Mouse (Mus musculus): ENCODE data around the gene Pdcd2l.
A peak's percentile ranks its signal among the peaks of the same experiment; 100 is the strongest.
"Not testable (repeated sequence)": the region's sequence is repeated elsewhere in the genome, so short reads cannot be mapped to it uniquely, and the experiment has no call there.

Gene Pdcd2l

DNA sequence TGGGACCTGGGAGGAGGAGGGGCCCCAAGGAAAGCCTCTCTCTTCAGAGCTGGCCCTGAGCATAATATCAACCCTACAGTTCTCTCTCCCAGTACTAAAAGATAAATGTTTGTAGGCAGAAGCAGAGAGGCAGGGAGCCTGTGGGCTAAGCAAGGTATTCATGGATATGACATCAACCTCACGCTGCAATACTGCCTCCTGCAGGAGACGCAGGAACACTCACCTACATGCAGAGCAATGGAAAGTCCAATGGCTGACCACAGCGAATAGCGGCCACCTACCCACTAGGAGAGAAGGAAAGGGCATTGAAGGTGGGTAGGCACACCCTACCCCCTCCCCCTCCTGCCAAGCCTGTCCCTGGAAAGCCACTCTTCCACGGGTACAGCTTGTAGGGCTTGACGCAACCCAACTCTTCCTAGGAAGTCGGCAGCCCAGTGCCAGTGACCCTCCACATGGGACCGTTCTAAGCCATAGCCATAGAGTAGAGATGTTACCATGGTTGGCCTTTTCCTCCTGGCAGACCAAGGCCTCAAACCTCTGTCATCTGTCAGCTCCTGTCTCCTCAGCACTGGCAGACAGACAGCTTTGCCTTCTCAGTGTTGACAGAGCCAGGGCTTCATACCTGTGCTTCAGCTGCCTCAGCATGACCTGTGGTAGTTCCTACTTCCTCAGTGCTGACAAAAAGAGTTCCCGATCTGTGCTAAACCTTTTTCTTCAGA, 11.7 kb upstream of the Pdcd2l start:
- DNase-seq = no peak

DNA sequence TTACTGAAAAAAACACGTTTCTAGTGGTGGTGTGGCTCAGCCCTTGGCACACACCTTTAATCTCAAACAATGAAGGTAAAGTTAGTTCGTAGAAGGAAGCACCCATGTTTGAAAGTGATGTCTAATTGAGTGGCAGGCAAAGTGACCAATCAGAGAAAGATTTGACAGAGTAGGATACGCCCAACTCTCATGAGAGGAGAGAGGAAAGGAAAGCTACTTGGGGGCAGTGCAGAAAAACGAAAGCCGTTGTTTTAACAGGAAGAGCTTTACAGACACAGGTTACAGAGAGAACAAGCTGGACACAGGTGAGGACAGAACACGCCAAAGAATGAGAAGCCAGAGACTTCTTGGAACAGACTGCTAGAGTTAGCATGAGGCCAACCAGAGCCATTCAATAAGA, 9.9 kb upstream of the Pdcd2l start:
- DNase-seq = no peak

DNA sequence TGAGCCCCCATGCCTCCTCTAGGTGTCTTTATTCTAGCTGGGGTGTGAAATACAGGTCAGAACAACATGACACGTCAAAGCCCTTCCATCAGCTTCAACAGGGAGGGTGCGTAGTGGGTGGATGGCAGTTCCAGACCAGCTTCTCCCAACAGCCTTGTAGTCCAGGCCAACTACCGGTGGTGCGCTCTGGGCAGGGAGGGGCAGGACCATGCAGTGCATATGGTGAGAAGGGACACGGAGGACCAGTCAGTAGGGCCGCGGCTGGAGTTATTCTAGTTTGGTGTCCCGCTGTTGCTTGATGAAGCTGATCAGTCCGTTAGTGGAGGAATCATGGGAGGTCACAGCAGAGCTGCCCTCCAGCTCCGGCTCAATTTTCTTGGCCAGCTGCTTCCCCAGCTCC, 5.7 kb upstream of the Pdcd2l start:
- not testable (repeated sequence) for DNase-seq

DNA sequence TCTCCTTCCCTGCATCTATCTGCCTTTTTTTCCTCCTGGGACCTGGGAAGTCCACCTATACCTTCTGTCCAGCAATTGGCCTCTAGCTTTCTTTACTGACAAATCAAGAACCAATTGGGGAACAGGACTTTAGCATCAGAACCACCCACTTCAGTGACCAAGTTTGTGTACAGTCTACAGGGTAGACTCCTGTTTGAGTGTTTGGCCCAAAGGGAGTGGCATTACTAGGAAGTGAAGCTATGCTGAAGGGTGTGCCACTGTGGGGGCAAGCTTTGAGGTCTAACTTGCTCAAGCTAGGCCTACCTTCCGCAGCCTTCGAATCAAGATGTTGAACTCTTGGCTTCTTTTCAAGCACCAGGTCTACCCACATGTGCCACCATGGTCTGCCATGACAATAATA, 4.4 kb upstream of the Pdcd2l start:
- DNase-seq = no peak

DNA sequence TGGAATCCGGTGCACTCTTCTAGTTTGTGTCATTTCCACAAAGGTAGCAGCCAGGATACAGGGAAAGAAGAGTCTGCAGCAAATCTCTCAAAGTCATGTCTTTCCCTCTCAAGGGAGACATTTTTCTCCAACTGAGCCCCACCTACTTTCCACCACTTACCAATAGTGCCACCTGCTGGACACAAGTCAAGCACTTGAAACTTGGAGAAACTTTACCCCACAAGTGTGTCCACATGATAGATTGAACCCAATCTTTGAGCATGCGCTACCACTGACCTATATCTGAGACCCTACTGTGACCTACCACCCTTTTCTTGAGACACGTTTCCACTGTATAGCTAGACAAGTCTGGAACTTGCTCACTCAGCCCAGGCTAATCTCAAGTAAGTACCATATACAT, 1.9 kb upstream of the Pdcd2l start:
- no peak for DNase-seq

DNA sequence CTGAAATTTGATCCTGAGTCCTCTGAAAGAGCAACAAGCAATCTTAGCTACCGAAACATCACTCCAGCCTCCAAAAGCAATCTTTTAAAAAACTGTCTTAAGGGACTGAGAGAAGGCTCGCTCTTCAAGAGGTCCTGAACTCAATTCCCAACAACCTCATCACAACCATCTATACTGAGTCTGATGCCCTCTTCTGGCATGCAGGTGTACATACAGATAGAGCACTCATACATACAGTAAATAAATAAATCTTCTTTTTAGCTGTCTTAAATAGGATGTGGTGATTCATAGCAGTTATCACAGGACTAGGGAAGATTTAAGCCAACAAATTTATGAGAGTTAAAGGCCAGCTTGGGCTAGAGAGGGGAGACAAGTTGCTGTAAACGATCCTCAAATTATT, 829 bp downstream of the Pdcd2l start:
- DNase-seq = no peak

DNA sequence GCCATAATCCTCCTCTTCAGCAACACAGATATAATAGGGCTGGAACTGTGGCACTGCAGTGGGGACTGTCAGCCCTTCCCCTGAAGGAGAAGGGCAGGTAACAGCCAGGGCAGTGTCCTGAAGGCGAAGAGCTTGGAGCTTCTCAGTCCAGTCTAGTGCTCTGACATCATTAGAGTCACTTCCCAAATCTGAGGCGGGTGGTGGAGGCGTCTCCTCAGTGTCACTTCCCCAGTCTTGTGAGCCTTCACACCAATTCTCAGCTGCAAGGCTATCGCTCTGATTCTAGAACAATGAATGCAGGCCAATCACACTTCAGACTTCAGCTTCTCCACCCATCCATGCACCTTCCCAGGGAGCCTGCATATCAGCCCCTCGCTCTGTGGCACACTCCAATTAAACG, 3.6 kb downstream of the Pdcd2l start:
- DNase-seq = no peak

DNA sequence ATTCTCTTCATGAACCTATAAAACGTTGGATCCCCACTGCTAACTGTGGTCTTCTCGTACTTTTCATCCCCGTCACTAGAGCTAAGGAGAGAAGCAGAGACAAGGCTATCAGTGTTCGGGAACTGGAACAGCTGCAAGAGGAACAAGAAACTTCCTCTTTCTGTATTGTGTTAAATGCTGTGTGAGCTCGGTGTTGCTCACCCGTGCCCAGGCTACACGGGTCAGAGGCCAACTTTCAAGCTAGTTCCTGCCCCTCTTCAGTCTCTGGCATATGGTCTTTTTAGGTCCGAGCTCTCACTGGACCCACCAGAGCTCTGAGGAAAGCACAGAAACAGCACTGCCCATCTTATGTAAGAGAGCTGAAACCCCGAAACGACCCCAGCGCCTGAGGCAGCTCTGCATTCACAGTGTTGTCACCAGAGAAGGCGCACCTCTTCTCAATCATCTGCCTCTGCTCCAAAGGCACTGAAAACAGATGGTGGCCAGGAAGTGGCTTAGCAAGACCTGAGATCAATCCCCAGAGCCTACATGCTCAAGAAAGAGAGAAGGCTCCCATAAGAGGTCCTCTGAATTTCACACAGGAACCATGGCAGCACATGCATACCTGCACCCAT, 7.0 kb downstream of the Pdcd2l start:
- DNase-seq = no peak

DNA sequence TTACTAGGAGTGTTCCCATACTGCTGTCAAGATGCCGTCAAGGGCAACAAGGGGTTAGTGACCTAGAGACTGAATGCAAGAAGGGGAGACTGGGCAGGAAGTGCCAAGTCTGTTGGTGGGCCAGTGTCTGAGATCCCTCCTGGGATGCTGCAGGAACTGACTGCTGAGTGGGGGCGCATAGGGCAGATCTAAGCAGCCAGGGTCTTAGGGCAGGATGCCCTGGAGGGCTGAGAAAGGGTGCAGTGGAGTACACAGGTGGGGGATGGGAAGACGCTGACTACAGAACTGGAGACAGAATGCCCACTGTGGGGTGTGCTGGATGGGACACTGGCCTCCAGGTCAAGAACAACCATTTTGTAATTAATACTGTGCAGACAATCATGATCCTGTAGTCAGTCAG, 12.7 kb downstream of the Pdcd2l start:
- no peak for DNase-seq

DNA sequence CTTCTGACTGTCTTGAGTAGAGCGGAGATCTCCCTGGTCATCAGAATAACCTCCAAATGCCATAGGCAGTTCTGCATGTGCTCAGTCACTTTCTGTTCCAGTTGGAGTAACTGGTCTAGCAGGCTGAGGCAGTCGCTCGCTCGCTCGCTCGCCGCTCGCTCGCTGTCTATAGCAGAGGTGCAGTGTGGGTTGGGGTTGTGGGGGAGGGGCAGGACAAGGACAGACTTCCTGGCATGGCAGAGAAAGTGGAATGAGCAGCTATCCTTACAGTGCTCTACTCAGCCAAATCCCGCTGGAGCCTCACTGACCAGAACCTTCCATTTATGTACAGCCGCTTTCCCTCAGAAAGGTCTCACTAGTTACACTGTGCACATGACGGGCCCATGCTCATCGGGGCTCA, 13.1 kb downstream of the Pdcd2l start:
- DNase-seq = no peak

DNA sequence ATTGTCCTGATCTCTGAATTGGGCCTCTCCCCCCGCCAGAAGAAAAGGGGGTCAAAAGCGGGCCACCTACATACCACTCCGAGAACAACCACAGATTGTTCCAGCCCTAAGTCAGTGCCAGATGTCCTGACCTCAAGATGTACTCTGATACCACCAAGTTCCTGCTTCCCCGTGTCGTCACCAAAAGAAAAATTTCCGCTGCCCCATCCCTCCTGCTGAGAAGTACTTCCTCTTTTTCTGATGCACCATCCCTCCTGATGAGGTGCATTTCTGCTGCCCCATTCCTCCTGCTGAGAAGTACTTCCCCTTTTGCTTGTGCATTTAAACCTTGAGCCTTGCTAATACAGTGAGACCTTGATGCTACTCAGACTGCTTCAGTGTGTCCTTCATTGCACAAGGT, 20.2 kb downstream of the Pdcd2l start:
- DNase-seq = not testable (repeated sequence)

DNA sequence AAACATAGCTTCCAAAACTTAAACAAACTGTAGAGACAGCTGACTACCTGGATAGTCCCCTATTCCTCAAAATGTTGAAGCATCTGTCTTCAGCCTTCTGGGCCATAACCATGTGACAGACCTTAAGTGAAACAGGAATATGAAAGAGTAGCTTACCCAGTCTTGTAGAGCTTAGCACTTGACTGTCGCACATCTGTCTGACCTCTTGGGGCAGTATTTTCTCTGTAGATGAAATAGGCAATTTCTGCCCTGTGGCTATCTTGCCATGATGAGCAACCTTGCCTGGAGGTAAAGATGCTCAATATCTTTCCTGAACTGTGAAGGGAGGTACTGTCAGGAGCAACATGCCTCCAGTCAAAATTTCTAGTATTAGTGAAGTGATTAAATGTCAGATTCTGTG, 24.2 kb downstream of the Pdcd2l start:
- DNase-seq = no peak

DNA sequence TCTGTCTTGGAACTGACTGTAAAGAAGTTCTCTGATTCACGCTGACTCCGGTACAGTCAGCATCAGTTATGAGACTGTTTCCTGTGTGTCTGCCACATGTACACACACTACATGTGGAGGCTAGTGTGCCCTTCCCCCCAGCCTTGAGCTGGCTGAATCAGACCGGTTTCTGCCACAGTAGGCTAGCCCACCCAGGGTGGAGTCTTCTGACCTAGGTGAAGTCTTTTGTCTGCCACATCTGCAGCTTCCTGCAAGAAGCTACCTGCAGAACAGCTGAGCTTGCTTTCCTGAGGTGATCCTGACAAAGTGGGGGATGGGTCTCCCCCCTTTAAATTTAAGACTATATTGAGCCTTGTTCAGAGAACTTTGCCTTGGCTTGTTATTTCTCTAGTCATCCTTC, 27.0 kb downstream of the Pdcd2l start, which contains the start of gene Uba2:
Gene Uba2, minus strand, starts transcription at position 146 of the 400 bp plus-strand sequence.
- no peak for DNase-seq

DNA sequence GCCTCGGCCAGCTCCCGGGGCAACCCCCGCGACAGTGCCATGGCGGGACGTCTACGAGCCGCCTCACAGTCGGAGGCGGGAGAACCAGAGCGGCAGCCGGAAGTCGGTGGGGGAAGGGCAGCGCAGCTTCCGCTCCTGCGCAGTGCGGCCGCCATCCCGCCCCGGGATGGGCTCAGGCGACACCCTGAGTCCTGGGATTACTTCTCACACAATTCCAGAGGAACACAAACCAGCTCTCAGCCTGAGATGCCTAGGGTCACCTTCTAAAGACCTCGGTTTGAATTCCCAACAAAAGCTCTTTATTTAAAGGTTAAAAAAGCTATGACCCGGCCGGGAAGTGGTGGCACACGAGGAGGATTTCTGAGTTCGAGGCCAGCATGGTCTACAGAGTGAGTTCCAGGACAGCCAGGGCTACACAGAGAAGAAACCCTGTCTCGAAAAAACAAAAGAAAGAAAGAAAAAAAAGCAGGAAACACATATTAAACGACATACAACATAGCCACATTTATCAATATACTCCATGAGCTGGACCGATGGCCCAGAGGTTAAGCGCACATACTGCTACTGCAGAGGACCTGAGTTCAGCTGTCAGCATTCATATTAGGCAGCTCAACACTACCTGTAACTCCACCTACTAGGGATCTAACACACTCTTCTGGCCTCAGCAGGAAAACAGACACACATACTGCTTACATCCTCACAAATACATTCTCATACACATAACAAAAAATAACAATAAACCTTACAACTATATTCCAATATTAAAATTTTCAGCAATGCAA, 27.8 kb downstream of the Pdcd2l start:
- peak; percentile 93 for DNase-seq

DNA sequence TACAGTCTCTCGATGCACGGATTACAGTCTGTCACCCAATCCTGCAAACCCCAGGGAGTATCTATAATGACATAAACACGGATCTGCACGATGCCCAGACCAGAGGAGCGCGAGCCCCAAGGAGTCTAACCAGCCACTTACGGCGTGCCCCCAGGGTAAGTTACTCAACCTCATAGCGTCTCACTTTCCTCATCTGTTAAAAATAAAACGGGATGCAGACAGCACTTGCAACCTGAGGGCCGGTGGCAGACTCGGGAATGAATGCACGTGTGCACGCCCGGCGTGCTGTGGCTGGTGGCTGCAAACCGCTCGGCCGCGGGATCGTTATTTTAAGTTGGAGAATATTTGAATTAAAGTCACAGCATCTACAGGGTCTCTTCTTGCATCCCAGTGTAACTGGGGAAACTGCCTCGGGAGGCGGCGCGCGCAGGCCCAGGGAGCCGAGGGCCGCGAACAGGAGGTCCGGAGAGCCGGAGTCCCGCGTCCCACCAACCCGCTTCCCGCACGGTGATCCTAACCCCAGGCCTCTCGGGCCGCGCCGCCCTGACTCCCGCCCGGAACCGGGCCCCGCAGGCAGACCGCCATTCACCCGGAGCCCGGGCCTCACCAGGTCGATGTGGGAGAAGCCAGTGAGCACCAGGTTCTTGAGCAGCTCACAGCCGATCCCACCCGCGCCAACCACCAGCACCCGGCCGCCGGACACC, 28.5 kb downstream of the Pdcd2l start:
- DNase-seq = no peak

DNA sequence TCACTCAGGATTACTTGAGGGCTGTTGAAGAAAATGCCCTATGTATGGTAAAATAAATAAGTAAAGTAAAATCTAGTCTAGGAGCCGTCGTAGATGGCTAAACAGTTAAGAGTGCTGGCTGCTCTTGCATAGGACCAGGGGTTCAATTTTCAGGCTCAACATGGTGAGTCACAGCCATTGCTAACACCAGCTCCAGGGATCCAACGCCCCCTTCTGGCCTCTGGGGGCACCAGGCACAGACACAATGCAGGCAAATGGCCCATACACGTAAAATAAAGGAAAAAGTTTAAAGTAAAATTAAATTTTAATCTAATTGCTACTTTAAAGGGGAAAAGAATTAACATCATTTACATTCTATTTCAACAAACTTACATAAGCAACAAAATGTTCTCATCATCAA, 29.6 kb downstream of the Pdcd2l start:
- no peak for DNase-seq

DNA sequence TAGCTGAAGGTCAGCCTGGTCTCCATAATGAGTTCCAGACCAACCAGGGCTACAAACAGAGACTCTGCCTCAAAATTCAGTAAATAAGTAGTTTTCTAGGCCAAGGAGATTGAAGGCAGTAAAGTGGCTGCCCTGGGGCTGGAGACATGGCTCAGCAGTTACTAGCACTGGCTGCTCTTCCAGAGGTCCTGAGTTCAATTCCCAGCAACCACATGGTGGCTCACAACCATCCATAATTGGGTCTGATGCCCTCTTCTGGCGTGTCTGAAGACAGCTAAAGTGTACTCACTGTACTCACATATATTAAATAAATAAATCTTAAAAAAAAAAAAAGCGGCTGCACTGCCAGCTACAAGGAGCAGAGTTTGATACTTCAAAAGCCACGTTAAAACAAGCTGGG, 30.5 kb downstream of the Pdcd2l start:
- DNase-seq = no peak

DNA sequence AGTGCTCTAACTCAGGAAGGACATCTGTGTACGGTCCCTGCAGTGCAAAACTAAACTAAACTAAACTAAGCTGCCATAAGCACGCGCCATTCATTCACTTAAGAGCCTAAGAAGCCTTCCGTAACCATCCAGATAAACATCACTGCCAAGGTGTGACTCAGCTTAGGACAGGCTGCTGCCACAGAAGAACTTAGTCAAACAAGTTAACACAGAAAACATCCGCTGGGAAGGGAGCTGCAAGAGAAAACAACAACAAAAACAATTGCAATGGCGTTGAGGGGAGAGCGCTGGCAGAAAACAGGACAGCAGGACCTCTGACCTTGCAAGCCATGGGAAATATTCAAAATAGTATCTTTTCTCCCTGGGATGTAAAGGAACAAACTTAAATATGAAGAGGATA, 31.8 kb downstream of the Pdcd2l start:
- no peak for DNase-seq

DNA sequence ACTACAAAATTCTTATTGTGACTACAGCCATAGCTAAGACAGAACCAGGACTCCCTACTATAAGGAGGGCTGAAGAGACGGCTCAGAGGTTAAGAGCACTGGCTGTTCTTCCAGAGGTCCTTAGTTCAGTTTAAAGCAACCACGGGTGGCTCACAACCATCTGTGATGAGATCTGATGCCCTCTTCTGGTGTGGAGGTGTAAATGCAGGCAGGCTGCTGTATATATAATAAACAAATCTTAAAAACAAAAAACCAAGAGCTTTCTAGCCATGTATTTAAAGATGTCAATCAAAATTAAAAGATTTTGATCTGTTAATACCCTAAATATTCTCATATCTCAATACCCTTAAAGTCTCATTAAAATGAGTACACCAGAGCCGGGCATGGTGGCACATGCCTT, 37.3 kb downstream of the Pdcd2l start:
- no peak for DNase-seq

DNA sequence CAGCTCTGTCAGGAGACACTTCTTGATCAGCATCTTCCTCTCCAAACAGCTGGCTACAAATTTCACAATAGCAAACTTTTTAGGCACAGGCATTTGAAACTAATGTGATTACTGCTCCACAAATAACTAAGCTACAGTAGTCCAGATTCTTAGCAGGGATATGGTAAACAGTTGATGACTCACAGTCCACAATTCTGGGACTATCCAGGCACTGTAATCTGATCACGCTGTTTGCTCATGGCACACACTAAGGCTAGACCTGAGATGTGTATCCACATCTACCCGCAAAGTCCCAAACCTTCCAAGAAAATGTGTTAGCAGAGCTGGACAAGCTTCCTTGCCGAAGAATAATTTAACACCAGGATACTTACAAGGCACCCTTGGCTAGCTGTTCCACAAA, 38.5 kb downstream of the Pdcd2l start:
- DNase-seq = no peak

DNA sequence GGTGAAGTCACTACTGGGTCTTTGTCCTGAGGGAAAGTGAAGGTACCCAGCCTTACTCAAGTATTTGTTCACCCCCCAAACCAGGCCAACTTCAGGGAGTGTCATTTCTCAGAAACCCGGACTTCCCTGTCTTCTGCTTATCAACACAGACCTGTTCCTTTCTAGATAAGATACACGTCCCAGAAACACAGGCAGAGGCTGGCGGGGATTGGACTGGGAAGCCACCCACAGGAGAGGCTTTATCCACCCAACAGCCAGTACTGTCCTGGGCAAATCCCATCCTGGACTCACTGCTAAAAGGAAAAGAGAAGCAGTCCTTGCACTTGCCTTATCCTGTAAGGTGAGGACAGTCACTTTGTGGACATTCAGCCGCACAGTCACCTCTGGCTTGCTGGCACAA, 49.3 kb downstream of the Pdcd2l start:
- no peak for DNase-seq

DNA sequence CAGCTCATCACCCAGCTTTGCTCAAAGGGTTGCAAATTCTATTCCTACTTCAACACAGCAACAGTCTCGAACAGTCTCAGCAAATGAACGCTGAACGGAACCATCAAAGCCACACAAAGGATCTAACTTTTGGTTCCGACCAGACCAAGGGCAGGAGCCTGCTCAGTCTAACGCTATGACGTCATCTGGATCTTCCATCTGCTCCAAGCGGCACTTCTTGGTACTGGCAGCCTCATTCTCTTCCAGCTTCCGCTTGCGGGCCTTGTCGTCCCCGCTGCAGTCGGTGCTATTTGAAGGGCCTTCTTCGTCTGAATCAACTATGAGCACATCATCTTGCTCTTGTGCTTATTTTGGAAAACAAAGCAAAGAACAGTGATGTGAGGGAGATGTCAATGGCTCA, 55.3 kb downstream of the Pdcd2l start:
- DNase-seq = peak; percentile 53

DNA sequence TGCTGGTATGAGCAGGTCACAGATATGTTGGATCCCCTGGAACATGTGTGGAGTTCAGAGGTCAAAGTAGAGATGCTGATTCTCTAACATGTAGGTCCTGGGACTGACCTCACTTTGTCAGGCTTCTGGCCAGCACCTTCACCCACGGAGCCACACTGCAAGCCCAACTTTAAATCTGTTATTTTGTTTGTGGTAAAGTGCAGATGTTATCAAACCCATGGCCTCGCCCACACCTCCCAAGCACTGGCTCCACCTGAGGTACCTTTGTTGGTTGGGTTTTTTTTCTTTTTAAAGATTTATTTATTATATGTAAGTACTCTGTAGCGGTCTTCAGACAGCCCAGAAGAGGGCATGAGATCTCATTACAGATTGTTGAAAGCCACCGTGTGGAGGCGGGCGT, 57.0 kb downstream of the Pdcd2l start:
- DNase-seq = no peak

Measured in right cerebral cortex, adult 18-20 months (tissue).